17 mouse cellular contexts compared by ENCODE assay signal in the genomic region with DNA sequence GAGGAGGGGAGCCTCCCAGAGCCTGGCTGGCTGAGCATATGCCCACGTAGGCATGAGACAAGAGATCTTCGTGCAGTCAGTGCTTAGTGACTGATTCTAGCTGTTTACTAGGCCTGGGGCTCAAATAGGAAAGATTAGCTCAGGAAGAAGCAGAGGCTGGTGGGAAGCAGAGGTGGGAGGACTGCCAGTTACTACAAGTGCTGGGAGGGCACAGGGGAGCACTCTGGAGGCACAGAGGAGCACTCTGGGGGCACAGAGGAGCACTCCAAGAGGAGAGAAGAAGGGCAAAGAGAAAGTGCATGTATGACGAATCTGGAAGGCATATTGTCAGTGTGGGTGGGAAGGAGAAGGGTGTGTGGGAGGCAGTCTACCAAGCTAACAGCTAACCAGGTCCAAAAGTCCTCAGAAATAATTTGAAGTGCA. TPM values are rescaled to one million over a fixed set of nuclear protein-coding genes. Genes with fewer than 3 reads are reported as not detected.
DNase-seq lines count a peak whose midpoint lies in the region; ATAC-seq and TF ChIP-seq lines count a peak whose summit lies in the region.
"Had no signal": no experiment of that assay in that cellular context is flagged by ENCODE, and none has a peak within 500 bp of the region (broad histone marks: within the 10 kb centered on the region; RNA-seq: fewer than 3 reads in every experiment).

No protein-coding gene starts in this region.

- H3K4me3 ChIP-seq in heart, embryonic 10.5 days, result no peak overlapping the region
- no peak overlapping the region for H3K4me3 ChIP-seq in heart, adult 2 months
- no peak overlapping the region for H3K4me3 ChIP-seq in layer of hippocampus, adult 2 months
- H3K4me3 ChIP-seq in stomach, embryonic 15.5 days (replicated peaks), result no peak overlapping the region
- H3K4me3 ChIP-seq in stomach, postnatal 0 days (ENCODE audit: low read depth, low read length), result no peak overlapping the region
- no peak overlapping the region for H3K4me3 ChIP-seq in hindbrain, embryonic 14.5 days (replicated peaks; ENCODE audit: low read length)
- H3K4me3 ChIP-seq: embryonic facial prominence, embryonic 13.5 days; forebrain, embryonic 10.5 days; gastrocnemius, adult 2 months; midbrain, embryonic 12.5 days; neural tube, embryonic 15.5 days had no signal

- TF ChIP-seq CTCF in heart, adult 2 months (IDR thresholded peaks at IDR 0.05), result no peak
- no peak for TF ChIP-seq CTCF in layer of hippocampus, adult 2 months (conservative IDR thresholded peaks at IDR 0.05)
- no peak for TF ChIP-seq CTCF in stomach, postnatal 0 days (IDR thresholded peaks at IDR 0.05; ENCODE audit: low read depth)

- WGBS in heart, embryonic 10.5 days, result 66% methylated on average over 3 of the region's 3 CpGs
- WGBS in heart, adult 2 months, result 63% methylated on average over 3 of the region's 3 CpGs
- 56% methylated on average over 3 of the region's 3 CpGs for WGBS in stomach, embryonic 15.5 days
- WGBS in stomach, postnatal 0 days, result 55% methylated on average over 3 of the region's 3 CpGs
- 79% methylated on average over 3 of the region's 3 CpGs for WGBS in hindbrain, embryonic 14.5 days

- H3K4me2 ChIP-seq in stomach, embryonic 15.5 days, result no peak overlapping the region
- H3K4me2 ChIP-seq in stomach, postnatal 0 days (replicated peaks; ENCODE audit: low read depth), result no peak overlapping the region
- no peak overlapping the region for H3K4me2 ChIP-seq in hindbrain, embryonic 14.5 days (replicated peaks)
- H3K4me2 ChIP-seq: embryonic facial prominence, embryonic 13.5 days; midbrain, embryonic 12.5 days; neural tube, embryonic 15.5 days had no signal

- H3K36me3 ChIP-seq in heart, embryonic 10.5 days, result no peaks in the 10 kb centered on the region
- H3K36me3 ChIP-seq in heart, adult 2 months (ENCODE audit: control insufficient read depth, insufficient read depth, low read length), result no peaks in the 10 kb centered on the region
- no peaks in the 10 kb centered on the region for H3K36me3 ChIP-seq in stomach, embryonic 15.5 days
- H3K36me3 ChIP-seq in stomach, postnatal 0 days (ENCODE audit: control insufficient read depth, insufficient read depth, low read length), result no peaks in the 10 kb centered on the region
- no peaks in the 10 kb centered on the region for H3K36me3 ChIP-seq in hindbrain, embryonic 14.5 days (replicated peaks; ENCODE audit: control insufficient read depth, insufficient read depth)
- H3K36me3 ChIP-seq: embryonic facial prominence, embryonic 13.5 days; forebrain, embryonic 10.5 days; midbrain, embryonic 12.5 days; neural tube, embryonic 15.5 days had no signal

- H3K27me3 ChIP-seq in heart, embryonic 10.5 days (ENCODE audit: insufficient read depth, poor library complexity, severe bottlenecking), result peaks cover 21% of the 10 kb centered on the region
- H3K27me3 ChIP-seq in heart, adult 2 months (ENCODE audit: control insufficient read depth, insufficient read depth, low read length), result no peaks in the 10 kb centered on the region
- no peaks in the 10 kb centered on the region for H3K27me3 ChIP-seq in stomach, embryonic 15.5 days (replicated peaks)
- no peaks in the 10 kb centered on the region for H3K27me3 ChIP-seq in stomach, postnatal 0 days (ENCODE audit: control insufficient read depth, insufficient read depth, low read length)
- H3K27me3 ChIP-seq in hindbrain, embryonic 14.5 days (ENCODE audit: control insufficient read depth, insufficient read depth, low read length), result no peaks in the 10 kb centered on the region
- H3K27me3 ChIP-seq: neural tube, embryonic 15.5 days had no signal

- TF ChIP-seq EP300 in heart, adult 2 months (IDR thresholded peaks at IDR 0.05; ENCODE audit: insufficient read depth, low read depth, low read length), result no peak
- TF ChIP-seq EP300 in stomach, postnatal 0 days (optimal IDR thresholded peaks at IDR 0.05), result no peak

- no peaks in the 10 kb centered on the region for H3K9me3 ChIP-seq in heart, embryonic 10.5 days
- no peaks in the 10 kb centered on the region for H3K9me3 ChIP-seq in stomach, embryonic 15.5 days
- no peaks in the 10 kb centered on the region for H3K9me3 ChIP-seq in stomach, postnatal 0 days (ENCODE audit: control insufficient read depth, low read length)
- H3K9me3 ChIP-seq in hindbrain, embryonic 14.5 days (ENCODE audit: control insufficient read depth, low read length), result no peaks in the 10 kb centered on the region
- H3K9me3 ChIP-seq: embryonic facial prominence, embryonic 13.5 days; forebrain, embryonic 10.5 days; midbrain, embryonic 12.5 days; neural tube, embryonic 15.5 days had no signal

- TF ChIP-seq POLR2A in heart, adult 2 months (IDR thresholded peaks at IDR 0.05; ENCODE audit: insufficient read depth, low read depth, low read length), result no peak

- no peak for DNase-seq in heart, embryonic 10.5 days (ENCODE audit: low spot score)
- no peak for DNase-seq in heart, adult 2 months
- peak; percentile 16 to 32 for DNase-seq in layer of hippocampus, adult 2 months (ENCODE audit: low spot score in 2 of 2)
- DNase-seq in layer of hippocampus, postnatal 14 days (ENCODE audit: low spot score in 2 of 2), result no peak
- no peak for DNase-seq in stomach, postnatal 0 days (ENCODE audit: low spot score)
- DNase-seq in telencephalon, adult 2 months (ENCODE audit: low read depth, low spot score), result peak; percentile 68
- no peak for DNase-seq in hindbrain, embryonic 14.5 days (ENCODE audit: low spot score)
- DNase-seq: B cell, adult 2 months; gastrocnemius, adult 2 months; lung, adult 2 months had no signal

- no peaks in the 10 kb centered on the region for H3K79me2 ChIP-seq in heart, adult 2 months (replicated peaks; ENCODE audit: control insufficient read depth, insufficient read depth, low read length)

- H3K9ac ChIP-seq in heart, adult 2 months (ENCODE audit: low read depth, low read length), result no peak overlapping the region
- H3K9ac ChIP-seq in stomach, embryonic 15.5 days, result no peak overlapping the region
- no peak overlapping the region for H3K9ac ChIP-seq in stomach, postnatal 0 days (ENCODE audit: low read length)
- no peak overlapping the region for H3K9ac ChIP-seq in hindbrain, embryonic 14.5 days
- H3K9ac ChIP-seq: embryonic facial prominence, embryonic 13.5 days; midbrain, embryonic 12.5 days; neural tube, embryonic 15.5 days had no signal

- H3K4me1 ChIP-seq in heart, embryonic 10.5 days, result peaks cover 18% of the 10 kb centered on the region
- peaks cover 5% of the 10 kb centered on the region for H3K4me1 ChIP-seq in heart, adult 2 months (ENCODE audit: control insufficient read depth, insufficient read depth, low read length)
- no peaks in the 10 kb centered on the region for H3K4me1 ChIP-seq in stomach, embryonic 15.5 days
- H3K4me1 ChIP-seq in stomach, postnatal 0 days (replicated peaks; ENCODE audit: control insufficient read depth, insufficient read depth), result no peaks in the 10 kb centered on the region
- H3K4me1 ChIP-seq in hindbrain, embryonic 14.5 days (replicated peaks; ENCODE audit: control insufficient read depth, insufficient read depth, low read length), result no peaks in the 10 kb centered on the region
- H3K4me1 ChIP-seq: embryonic facial prominence, embryonic 13.5 days; midbrain, embryonic 12.5 days; neural tube, embryonic 15.5 days had no signal

- intact Hi-C loops in heart, adult 2 months (cut with DNase I), result no loop called here

- H3K27ac ChIP-seq in heart, embryonic 10.5 days, result peak overlapping the region; percentile 17
- no peak overlapping the region for H3K27ac ChIP-seq in heart, adult 2 months
- peak overlapping the region; percentile 66 for H3K27ac ChIP-seq in layer of hippocampus, adult 2 months
- 0 out of 2 replicates have a peak overlapping the region, but pooled peaks have one; percentile 11 for H3K27ac ChIP-seq in stomach, embryonic 15.5 days
- H3K27ac ChIP-seq in stomach, postnatal 0 days (replicated peaks), result no peak overlapping the region
- no peak overlapping the region for H3K27ac ChIP-seq in hindbrain, embryonic 14.5 days
- H3K27ac ChIP-seq: embryonic facial prominence, embryonic 13.5 days; forebrain, embryonic 10.5 days; gastrocnemius, adult 2 months; hindbrain, postnatal 0 days; macrophage; midbrain, embryonic 12.5 days; neural tube, embryonic 15.5 days had no signal

- no peak for ATAC-seq in stomach, embryonic 15.5 days (ENCODE audit: insufficient read depth, low FRiP score, low read depth)
- no peak for ATAC-seq in stomach, postnatal 0 days (ENCODE audit: low FRiP score, low TSS enrichment)
- no peak for ATAC-seq in hindbrain, embryonic 14.5 days (ENCODE audit: low FRiP score)
- ATAC-seq: hindbrain, postnatal 0 days had no signal

RNA-seq across cellular contexts. Expression of a gene that starts 30.9 kb away (rescaled TPM):
- 11.7 and 13.1 TPM in 2 replicates for polyA plus RNA-seq in heart, embryonic 10.5 days (2016; fragmentation: Nextera tagmentation; extraction: Ambion mirVana)
- 10 to 100 TPM; 17.7 to 18.5 TPM for total RNA-seq in heart, adult 2 months (2021)
- 9.0 and 12.2 TPM in 2 replicates for polyA plus RNA-seq in heart, adult 2 months (2012; rRNA removed)
- 10 to 100 TPM; 21.5 to 25.2 TPM for total RNA-seq in layer of hippocampus, adult 2 months (2021)
- 10 to 100 TPM; 18.0 to 18.2 TPM for total RNA-seq in layer of hippocampus, postnatal 14 days (2021)
- polyA plus RNA-seq in stomach, embryonic 15.5 days (2015; fragmentation: Nextera tagmentation; extraction: Ambion mirVana), result 13.9 and 14.8 TPM in 2 replicates
- 11.8 and 13.6 TPM in 2 replicates for polyA plus RNA-seq in stomach, postnatal 0 days (2015; fragmentation: Nextera tagmentation; extraction: Ambion mirVana)
- polyA plus RNA-seq in hindbrain, embryonic 14.5 days (2014; fragmentation: Nextera tagmentation; extraction: Ambion mirVana), result 7.0 and 7.1 TPM in 2 replicates

Comparison
In these comparisons a context has a peak if more than half of its experiments do, and no peak if none do; other contexts are left out.
1. DNase-seq: peak in layer of hippocampus, adult 2 months (2 of 2) and telencephalon, adult 2 months (single experiment); none in heart, embryonic 10.5 days (single experiment), heart, adult 2 months (0 of 2), layer of hippocampus, postnatal 14 days (0 of 2), stomach, postnatal 0 days (single experiment) and hindbrain, embryonic 14.5 days (single experiment).
2. H3K27ac ChIP-seq: peak in heart, embryonic 10.5 days (single experiment), layer of hippocampus, adult 2 months (single experiment) and stomach, embryonic 15.5 days (single experiment); none in heart, adult 2 months (single experiment), stomach, postnatal 0 days (single experiment) and hindbrain, embryonic 14.5 days (single experiment).